Mouse (Mus musculus) hindbrain, embryonic 11.5 days (tissue): Measurements from ENCODE around the gene Tbc1d19. TPM values are rescaled to one million over a fixed set of nuclear protein-coding genes. Genes with fewer than 3 reads are reported as not detected.

Experiments used
- ATAC-seq: fragments of 200-750 bp; cut with Nextera tagmentation; 2 replicates; pipeline ENCODE4 v1.8.0; 2017; ENCODE audit warnings: mild to moderate bottlenecking, moderate TSS enrichment, moderate library complexity; ENCODE audit not compliant: low FRiP score
- DNase-seq: peaks from one replicate; pipeline ENCODE4 v3.0.0-alpha.2; 2015; ENCODE audit warnings: low spot score
- H3K27ac ChIP-seq: fragments of 300-500 bp; sonication (generic); 2 replicates; pipeline ENCODE4 v1.5.1; 2014; ENCODE audit warnings: mild to moderate bottlenecking, low read depth, low read length
- H3K27me3 ChIP-seq: fragments of 300-500 bp; sonication (generic); 2 replicates; pipeline ENCODE4 v1.6.1; 2014; ENCODE audit warnings: mild to moderate bottlenecking, low read length, moderate library complexity, mixed read lengths; ENCODE audit not compliant: control insufficient read depth, insufficient read depth
- H3K36me3 ChIP-seq: fragments of 300-500 bp; sonication (generic); 2 replicates; pipeline ENCODE4 v1.6.1; 2014; ENCODE audit warnings: mild to moderate bottlenecking, low read length, moderate library complexity, mixed read lengths; ENCODE audit not compliant: control insufficient read depth, insufficient read depth
- H3K4me1 ChIP-seq: fragments of 300-500 bp; sonication (generic); replicated peaks from 2 replicates; pipeline ENCODE4 v1.6.1; 2014; ENCODE audit warnings: low read length, mixed read lengths; ENCODE audit not compliant: control insufficient read depth, insufficient read depth
- H3K4me2 ChIP-seq: fragments of 300-500 bp; sonication (generic); replicated peaks from 2 replicates; pipeline ENCODE4 v1.6.1; 2014; ENCODE audit warnings: mild to moderate bottlenecking, low read depth, low read length
- H3K4me3 ChIP-seq: fragments of 300-500 bp; sonication (generic); 2 replicates; pipeline ENCODE4 v1.5.1; 2014; ENCODE audit warnings: low read depth, low read length
- H3K9ac ChIP-seq: fragments of 300-500 bp; sonication (generic); 2 replicates; pipeline ENCODE4 v1.6.1; 2014; ENCODE audit warnings: low read depth, low read length
- H3K9me3 ChIP-seq: fragments of 300-500 bp; sonication (generic); 2 replicates; pipeline ENCODE4 v1.6.1; 2016; ENCODE audit warnings: low read length; ENCODE audit not compliant: control insufficient read depth
- WGBS: fragments of 180-500 bp; shearing (Covaris S2); extraction: QIAGEN DNeasy Blood & Tissue Kit; methylation state at CpG from one replicate; pipeline ENCODE4 v1.1.7; 2014; 5-methylcytosine and 5-hydroxymethylcytosine counted together
- polyA plus RNA-seq: library from polyadenylated mRNA; unstranded; fragments of >200 nt; fragmentation: Nextera tagmentation; extraction: Ambion mirVana; gene quantifications from 2 replicates; pipeline ENCODE4 v1.2.1, GENCODE M21; 2014

The Tbc1d19 gene
- polyA plus RNA-seq, 1 experiment from 2014 or later, result 70.1 TPM

DNA sequence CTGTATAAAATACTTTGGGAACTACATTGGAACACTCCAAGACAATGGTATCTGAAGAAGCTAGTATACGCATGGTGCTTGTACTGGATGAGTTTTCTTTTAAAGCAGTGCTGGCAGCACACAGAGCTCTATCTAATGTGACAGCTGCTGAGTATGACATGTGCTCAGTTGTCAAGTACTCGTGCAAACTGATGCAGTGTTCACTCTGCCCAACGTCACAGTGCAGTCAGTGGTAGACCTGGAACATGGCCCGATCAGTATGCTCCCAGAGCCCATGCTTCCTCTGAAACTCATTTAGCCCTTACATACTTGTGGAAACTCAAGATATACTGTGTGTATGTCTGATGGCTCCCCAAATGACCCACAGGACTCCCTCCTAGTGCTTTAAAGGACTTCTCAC is 25.1 kb downstream of the Tbc1d19 start:
- Histone ChIP-seq H3K27ac (no peak overlapping the region), H3K9me3 (no peaks in the 10 kb centered on the region), H3K36me3 (peaks cover 2% of the 10 kb centered on the region; the same call in 1 of the 2 replicates), H3K4me1 (no peaks in the 10 kb centered on the region), H3K4me2 (no peak overlapping the region), H3K27me3 (no peaks in the 10 kb centered on the region), H3K9ac (no peak overlapping the region), H3K4me3 (no peak overlapping the region)
- DNase-seq, result no peak
- WGBS, result 94% methylated on average over 4 of the region's 4 CpGs
- ATAC-seq, result no peak

DNA sequence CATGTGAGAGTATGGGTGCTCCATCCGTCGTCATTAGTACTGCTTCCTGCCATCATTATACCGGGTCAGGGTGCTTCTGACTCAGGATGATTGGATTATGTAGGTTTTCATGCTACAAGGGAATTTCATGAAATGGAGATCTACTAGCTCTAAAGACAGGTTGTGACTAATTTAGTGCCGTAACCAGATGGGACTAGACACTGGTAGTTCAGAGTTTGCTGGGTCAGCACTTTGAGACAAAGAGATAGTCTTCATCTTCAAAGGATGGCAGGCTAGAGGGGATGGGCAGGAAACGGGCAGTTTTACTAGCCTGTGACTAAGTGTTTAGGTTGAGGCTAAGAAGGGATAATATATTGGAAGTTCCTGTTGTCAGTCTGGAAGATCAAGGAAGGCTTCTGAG is 31.9 kb downstream of the Tbc1d19 start:
- no peaks in the 10 kb centered on the region for H3K9me3 ChIP-seq
- no peak overlapping the region for H3K27ac ChIP-seq
- no peak for DNase-seq
- no peak for ATAC-seq
- H3K27me3 ChIP-seq, result no peaks in the 10 kb centered on the region
- no peak overlapping the region for H3K4me2 ChIP-seq
- no peak overlapping the region for H3K9ac ChIP-seq
- H3K4me1 ChIP-seq, result no peaks in the 10 kb centered on the region
- WGBS, result 87% methylated on average over 5 of the region's 5 CpGs
- H3K36me3 ChIP-seq, result no peaks in the 10 kb centered on the region
- H3K4me3 ChIP-seq, result no peak overlapping the region

DNA sequence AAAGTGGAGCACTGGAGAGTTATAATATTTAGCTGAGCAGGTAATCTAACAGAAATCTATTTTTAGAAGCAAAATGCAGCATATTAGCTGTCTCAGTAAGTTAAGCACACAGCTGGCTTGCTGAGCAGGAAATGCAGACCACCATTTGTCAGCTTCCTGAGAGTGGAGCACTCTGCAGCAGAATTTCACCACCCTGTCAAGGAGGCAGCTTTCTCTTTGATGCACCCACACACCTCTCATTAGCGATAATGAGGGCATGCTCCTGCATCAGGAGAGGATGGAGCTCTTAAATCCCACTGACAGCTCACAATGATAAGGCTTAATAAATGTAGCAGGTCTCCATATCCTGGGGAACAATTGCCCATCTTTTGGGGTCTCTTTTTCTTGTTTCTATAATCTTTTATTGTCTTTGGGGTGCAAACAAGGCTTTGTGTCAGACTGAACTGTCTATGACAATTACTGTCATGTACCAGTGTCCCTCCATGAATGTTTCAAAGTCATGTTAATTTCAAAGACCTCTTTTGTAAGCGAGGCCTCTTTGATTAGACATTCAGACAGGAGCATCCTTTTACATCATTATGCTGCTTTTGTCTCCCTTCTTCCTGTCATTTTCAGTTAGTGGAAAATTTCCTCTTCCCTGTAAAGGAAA is 39.0 kb downstream of the Tbc1d19 start:
- H3K9ac ChIP-seq, result no peak overlapping the region
- H3K27me3 ChIP-seq, result no peaks in the 10 kb centered on the region
- no peak for DNase-seq
- no peaks in the 10 kb centered on the region for H3K9me3 ChIP-seq
- no peak for ATAC-seq
- no peak overlapping the region for H3K27ac ChIP-seq
- no peaks in the 10 kb centered on the region for H3K36me3 ChIP-seq
- no peaks in the 10 kb centered on the region for H3K4me1 ChIP-seq
- H3K4me2 ChIP-seq, result no peak overlapping the region
- 77% methylated on average over 2 of the region's 2 CpGs for WGBS
- H3K4me3 ChIP-seq, result no peak overlapping the region

DNA sequence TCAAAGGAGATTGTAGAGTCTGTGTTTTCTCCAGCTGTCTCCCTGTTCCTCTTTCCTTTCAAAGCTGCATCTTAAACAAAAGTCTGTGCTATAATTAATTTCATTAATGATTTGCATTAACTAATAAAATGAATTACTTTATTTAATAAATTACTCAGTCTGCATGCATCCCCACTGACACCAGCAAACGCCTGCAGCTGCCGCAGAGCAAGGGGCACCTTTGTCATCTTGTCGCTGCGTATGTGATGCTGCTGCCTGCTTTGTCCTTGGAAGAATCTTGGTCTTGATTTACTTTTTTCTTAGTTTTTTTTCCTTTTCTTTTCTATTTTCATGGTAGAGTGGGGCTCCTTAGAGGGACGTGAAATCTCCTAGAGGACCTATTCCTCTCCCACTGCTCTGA is 43.2 kb downstream of the Tbc1d19 start:
- Histone ChIP-seq H3K9ac (no peak overlapping the region), H3K4me1 (no peaks in the 10 kb centered on the region), H3K4me2 (no peak overlapping the region), H3K27ac (no peak overlapping the region), H3K9me3 (no peaks in the 10 kb centered on the region), H3K27me3 (no peaks in the 10 kb centered on the region), H3K36me3 (no peaks in the 10 kb centered on the region), H3K4me3 (no peak overlapping the region)
- ATAC-seq (no peak), DNase-seq (no peak)
- WGBS, result 76% methylated on average over 5 of the region's 5 CpGs

DNA sequence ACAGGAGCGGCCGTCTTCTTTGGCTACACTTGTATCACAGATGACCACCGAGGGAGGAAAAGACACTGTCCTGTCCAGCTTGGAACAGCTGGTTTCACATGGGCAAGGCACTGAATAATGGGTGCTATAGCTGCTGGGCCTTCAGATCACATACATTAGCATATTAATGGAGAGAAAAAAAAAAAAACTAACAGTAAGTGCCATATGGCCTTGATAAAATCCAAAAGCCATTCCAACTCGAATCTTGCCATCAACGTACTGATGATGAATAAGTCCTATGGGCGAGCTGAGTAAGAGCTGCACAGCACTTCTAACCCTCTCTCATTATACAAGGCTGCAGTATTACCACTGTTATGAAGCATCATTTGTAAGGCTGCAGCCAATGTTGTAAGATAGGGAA is 45.2 kb downstream of the Tbc1d19 start:
- Histone ChIP-seq H3K36me3 (no peaks in the 10 kb centered on the region), H3K27ac (0 out of 2 replicates have a peak overlapping the region, but pooled peaks have one; percentile 10), H3K4me1 (no peaks in the 10 kb centered on the region), H3K4me3 (no peak overlapping the region), H3K9ac (no peak overlapping the region), H3K9me3 (no peaks in the 10 kb centered on the region), H3K4me2 (no peak overlapping the region), H3K27me3 (no peaks in the 10 kb centered on the region)
- ATAC-seq (peak; percentile 86), DNase-seq (peak; percentile 41)
- 61% methylated on average over 6 of the region's 6 CpGs for WGBS

DNA sequence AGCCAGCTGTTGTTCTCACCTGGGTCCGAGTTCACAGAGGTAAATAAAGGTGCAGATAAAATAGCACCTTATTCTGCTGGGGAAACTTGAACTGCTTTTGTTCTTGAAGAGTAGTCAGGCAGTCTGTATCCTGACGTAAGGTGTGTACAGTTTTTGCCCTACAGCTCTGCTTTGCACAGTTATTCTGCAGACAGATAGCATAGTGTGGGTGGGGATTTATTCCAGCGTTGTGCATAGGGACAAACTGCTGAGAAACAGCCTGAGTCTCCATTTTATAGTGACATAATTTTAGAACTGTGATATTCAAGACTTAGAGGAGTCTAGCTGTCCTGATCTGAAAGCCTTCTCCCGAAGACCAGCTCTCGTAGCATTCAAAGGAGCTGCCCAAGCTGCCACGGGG is 46.6 kb downstream of the Tbc1d19 start:
- Histone ChIP-seq H3K4me2 (no peak overlapping the region), H3K4me3 (no peak overlapping the region), H3K27me3 (no peaks in the 10 kb centered on the region), H3K27ac (no peak overlapping the region), H3K36me3 (no peaks in the 10 kb centered on the region), H3K4me1 (no peaks in the 10 kb centered on the region), H3K9ac (no peak overlapping the region), H3K9me3 (no peaks in the 10 kb centered on the region)
- DNase-seq (no peak), ATAC-seq (no peak)
- WGBS, result 88% methylated on average over 6 of the region's 6 CpGs

DNA sequence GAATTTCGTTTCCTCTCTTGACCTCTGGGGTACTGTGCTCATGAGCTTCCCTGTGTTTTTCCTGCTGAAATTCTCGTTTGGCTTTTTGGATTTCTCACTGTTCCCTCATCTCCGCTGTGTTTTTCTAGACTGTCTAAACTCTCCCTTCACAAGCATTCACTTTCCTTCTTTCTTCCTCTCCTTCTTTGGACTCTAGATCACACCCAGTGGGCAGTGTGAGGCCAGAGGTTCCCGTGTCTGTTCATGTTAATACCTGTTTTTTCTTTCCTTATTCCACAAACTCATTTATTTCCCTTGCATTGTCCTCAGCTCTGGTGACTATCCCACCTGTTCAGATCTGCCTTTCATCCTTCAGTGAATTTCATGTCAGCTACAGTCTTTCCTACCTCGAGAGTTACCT is 55.7 kb downstream of the Tbc1d19 start:
- Histone ChIP-seq H3K27ac (no peak overlapping the region), H3K27me3 (no peaks in the 10 kb centered on the region), H3K4me1 (no peaks in the 10 kb centered on the region), H3K9me3 (no peaks in the 10 kb centered on the region), H3K36me3 (no peaks in the 10 kb centered on the region), H3K4me3 (no peak overlapping the region), H3K4me2 (no peak overlapping the region), H3K9ac (no peak overlapping the region)
- WGBS, result 84% methylated on average over 5 of the region's 5 CpGs
- ATAC-seq (no peak), DNase-seq (no peak)

DNA sequence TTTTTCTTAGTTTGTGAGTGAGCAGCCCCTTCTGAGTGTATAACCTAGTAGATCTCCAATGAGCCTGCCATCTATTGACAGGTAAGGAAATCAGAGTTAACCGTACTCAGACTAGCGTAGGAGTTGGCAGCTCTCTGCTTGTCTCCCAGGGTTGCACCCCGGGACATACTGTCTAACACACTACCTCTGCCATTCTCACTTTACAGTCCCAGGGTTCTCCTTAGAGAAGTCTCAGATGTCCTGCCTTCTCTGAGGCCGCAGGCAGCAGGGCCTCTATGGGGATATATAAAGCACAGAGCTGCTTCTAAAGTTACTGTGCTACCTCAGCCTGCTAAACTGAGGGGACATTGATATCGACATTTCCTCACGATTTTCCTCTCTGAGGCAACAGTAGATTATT is 56.6 kb downstream of the Tbc1d19 start:
- no peaks in the 10 kb centered on the region for H3K36me3 ChIP-seq
- H3K27me3 ChIP-seq, result no peaks in the 10 kb centered on the region
- no peak overlapping the region for H3K4me2 ChIP-seq
- no peaks in the 10 kb centered on the region for H3K4me1 ChIP-seq
- H3K9me3 ChIP-seq, result no peaks in the 10 kb centered on the region
- ATAC-seq, result no peak
- H3K4me3 ChIP-seq, result no peak overlapping the region
- WGBS, result 85% methylated on average over 6 of the region's 6 CpGs
- no peak overlapping the region for H3K9ac ChIP-seq
- DNase-seq, result no peak
- no peak overlapping the region for H3K27ac ChIP-seq

DNA sequence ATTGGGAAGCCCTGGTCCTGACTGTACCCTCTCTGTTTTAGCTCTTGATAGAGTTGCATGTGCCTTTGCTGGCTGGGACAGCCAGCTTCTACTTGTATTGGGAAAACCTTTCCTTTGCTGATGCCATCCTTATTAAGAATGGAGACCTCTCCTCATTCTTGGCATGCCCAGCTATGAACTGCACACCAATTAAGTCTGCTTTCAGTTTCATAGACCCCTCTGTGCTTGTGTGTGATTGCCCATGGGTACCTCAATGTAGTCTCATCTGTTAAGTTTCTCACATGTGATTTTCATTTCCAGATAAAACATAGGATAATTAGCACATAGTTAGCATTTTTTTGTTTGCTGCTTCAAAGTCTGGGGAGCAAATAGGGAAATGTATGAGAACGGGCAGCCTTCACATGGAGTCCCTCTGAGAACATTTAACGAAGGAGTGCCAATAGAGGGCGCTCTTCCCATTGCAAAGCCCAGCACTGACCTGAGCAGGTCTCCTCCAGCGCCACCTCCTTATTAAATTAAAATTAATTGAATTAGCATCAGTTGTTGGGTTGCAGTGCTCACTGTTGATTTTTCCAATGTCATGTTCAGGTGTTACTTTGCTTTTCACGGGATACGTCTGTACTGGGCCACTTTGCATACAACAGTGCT is 62.4 kb downstream of the Tbc1d19 start:
- Histone ChIP-seq H3K27me3 (no peaks in the 10 kb centered on the region), H3K9ac (no peak overlapping the region), H3K4me1 (no peaks in the 10 kb centered on the region), H3K36me3 (no peaks in the 10 kb centered on the region), H3K9me3 (no peaks in the 10 kb centered on the region), H3K4me2 (no peak overlapping the region), H3K27ac (no peak overlapping the region), H3K4me3 (no peak overlapping the region)
- DNase-seq, result peak; percentile 73
- WGBS, result 36% methylated on average over 6 of the region's 6 CpGs
- peak; percentile 80 for ATAC-seq
